Mouse (Mus musculus): ENCODE results near the gene Pheta1. TPM values are rescaled to one million over a fixed set of nuclear protein-coding genes. Genes with fewer than 3 reads are reported as not detected.
A peak's percentile ranks its signal among the peaks of the same experiment; 100 is the strongest.

Gene Pheta1
- polyA plus RNA-seq, 1 experiment from 2014 or later: 32.6 TPM

GRCm38 (mm10) chr5:121828491-121829432, 20.0 kb upstream of the Pheta1 start:
- peak; percentile 47 for ATAC-seq
- Histone ChIP-seq H3K4me2 (replicated peaks) (peak overlapping the region; percentile 74), H3K27me3 (replicated peaks) (no peaks in the 10 kb centered on the region), H3K27ac (no peak overlapping the region), H3K4me1 (replicated peaks) (peaks cover 35% of the 10 kb centered on the region), H3K9ac (peak overlapping the region; percentile 28; the same call in 1 of the 2 replicates), H3K36me3 (0 out of 2 replicates have a peak, but pooled peaks cover 2% of the 10 kb centered on the region), H3K4me3 (replicated peaks) (peak overlapping the region; percentile 34), H3K9me3 (no peaks in the 10 kb centered on the region)
- 15% methylated on average over 82 of the region's 82 CpGs for WGBS

GRCm38 (mm10) chr5:121831002-121831601, 17.7 kb upstream of the Pheta1 start:
- WGBS: 92% methylated on average over 6 of the region's 6 CpGs
- Histone ChIP-seq H3K4me3 (replicated peaks) (no peak overlapping the region), H3K9ac (no peak overlapping the region), H3K36me3 (0 out of 2 replicates have a peak, but pooled peaks cover 2% of the 10 kb centered on the region), H3K27me3 (replicated peaks) (no peaks in the 10 kb centered on the region), H3K9me3 (no peaks in the 10 kb centered on the region), H3K27ac (no peak overlapping the region), H3K4me2 (replicated peaks) (no peak overlapping the region), H3K4me1 (replicated peaks) (peaks cover 50% of the 10 kb centered on the region)
- ATAC-seq: no peak

- no peak for ATAC-seq
- no peaks in the 10 kb centered on the region for H3K36me3 ChIP-seq
- H3K4me2 ChIP-seq (replicated peaks): no peak overlapping the region; the same call in 1 of the 2 replicates
- peaks cover 54% of the 10 kb centered on the region for H3K4me1 ChIP-seq (replicated peaks)
- no peak overlapping the region for H3K9ac ChIP-seq
- WGBS: 68% methylated on average over 6 of the region's 6 CpGs
- H3K27ac ChIP-seq: no peak overlapping the region
- H3K9me3 ChIP-seq: no peaks in the 10 kb centered on the region
- H3K4me3 ChIP-seq (replicated peaks): no peak overlapping the region
- no peaks in the 10 kb centered on the region for H3K27me3 ChIP-seq (replicated peaks)
These were observed 16.2 kb upstream of the Pheta1 start for GRCm38 (mm10) chr5:121832376-121833155.

- H3K36me3 ChIP-seq: no peaks in the 10 kb centered on the region
- peak overlapping the region; percentile 90 for H3K4me2 ChIP-seq (replicated peaks)
- H3K9ac ChIP-seq: no peak overlapping the region
- no peak overlapping the region for H3K4me3 ChIP-seq (replicated peaks)
- H3K27me3 ChIP-seq (replicated peaks): no peaks in the 10 kb centered on the region
- ATAC-seq: no peak
- 98% methylated on average over 2 of the region's 2 CpGs for WGBS
- H3K27ac ChIP-seq: 0 out of 2 replicates have a peak overlapping the region, but pooled peaks have one; percentile 51
- no peaks in the 10 kb centered on the region for H3K9me3 ChIP-seq
- peaks cover 60% of the 10 kb centered on the region for H3K4me1 ChIP-seq (replicated peaks)
These were observed 15.6 kb upstream of the Pheta1 start for GRCm38 (mm10) chr5:121833159-121833558.

- Histone ChIP-seq H3K4me2 (replicated peaks) (peak overlapping the region; percentile 90), H3K4me1 (replicated peaks) (peaks cover 61% of the 10 kb centered on the region), H3K9ac (0 out of 2 replicates have a peak overlapping the region, but pooled peaks have one; percentile 17), H3K27ac (peak overlapping the region; percentile 32), H3K9me3 (no peaks in the 10 kb centered on the region), H3K4me3 (replicated peaks) (peak overlapping the region; percentile 8; the same call in 1 of the 2 replicates), H3K27me3 (replicated peaks) (no peaks in the 10 kb centered on the region), H3K36me3 (no peaks in the 10 kb centered on the region)
- 37% methylated on average over 10 of the region's 10 CpGs for WGBS
- ATAC-seq: no peak
These were observed 15.1 kb upstream of the Pheta1 start for GRCm38 (mm10) chr5:121833572-121834240.

GRCm38 (mm10) chr5:121834241-121834606, 14.6 kb upstream of the Pheta1 start:
- Histone ChIP-seq H3K36me3 (no peaks in the 10 kb centered on the region), H3K9me3 (no peaks in the 10 kb centered on the region), H3K4me1 (replicated peaks) (peaks cover 58% of the 10 kb centered on the region), H3K27ac (peak overlapping the region; percentile 15; the same call in 1 of the 2 replicates), H3K9ac (no peak overlapping the region), H3K27me3 (replicated peaks) (no peaks in the 10 kb centered on the region), H3K4me3 (replicated peaks) (peak overlapping the region; percentile 8; the same call in 1 of the 2 replicates), H3K4me2 (replicated peaks) (peak overlapping the region; percentile 90)
- no peak for ATAC-seq
- 61% methylated on average over 7 of the region's 7 CpGs for WGBS

- Histone ChIP-seq H3K27me3 (replicated peaks) (no peaks in the 10 kb centered on the region), H3K4me3 (replicated peaks) (peak overlapping the region; percentile 79), H3K9ac (peak overlapping the region; percentile 77), H3K4me2 (replicated peaks) (peak overlapping the region; percentile 90), H3K9me3 (no peaks in the 10 kb centered on the region), H3K36me3 (no peaks in the 10 kb centered on the region), H3K4me1 (replicated peaks) (peaks cover 56% of the 10 kb centered on the region), H3K27ac (peak overlapping the region; percentile 86; the same call in 1 of the 2 replicates)
- ATAC-seq: no peak
- WGBS: 33% methylated on average over 12 of the region's 12 CpGs
These were observed 13.6 kb upstream of the Pheta1 start for GRCm38 (mm10) chr5:121834991-121835747.

GRCm38 (mm10) chr5:121835949-121836691, 12.7 kb upstream of the Pheta1 start:
- Histone ChIP-seq H3K9ac (peak overlapping the region; percentile 77), H3K4me2 (replicated peaks) (peak overlapping the region; percentile 90), H3K36me3 (no peaks in the 10 kb centered on the region), H3K27ac (peak overlapping the region; percentile 86), H3K4me3 (replicated peaks) (peak overlapping the region; percentile 79), H3K4me1 (replicated peaks) (peaks cover 56% of the 10 kb centered on the region), H3K27me3 (replicated peaks) (no peaks in the 10 kb centered on the region), H3K9me3 (no peaks in the 10 kb centered on the region)
- ATAC-seq: peak; percentile 29
- under 1% methylated on average over 49 of the region's 51 CpGs for WGBS

- under 1% methylated on average over 77 of the region's 77 CpGs for WGBS
- peak; percentile 89 for ATAC-seq
- peak overlapping the region; percentile 79 for H3K4me3 ChIP-seq (replicated peaks)
These were observed 11.9 kb upstream of the Pheta1 start for GRCm38 (mm10) chr5:121836692-121837415.

More at GRCm38 (mm10) chr5:121836692-121837415, 11.9 kb upstream of the Pheta1 start:
- H3K9ac ChIP-seq: peak overlapping the region; percentile 77
- H3K36me3 ChIP-seq: no peaks in the 10 kb centered on the region
- peak overlapping the region; percentile 86 for H3K27ac ChIP-seq
- H3K4me1 ChIP-seq (replicated peaks): peaks cover 56% of the 10 kb centered on the region
- no peaks in the 10 kb centered on the region for H3K27me3 ChIP-seq (replicated peaks)
- peak overlapping the region; percentile 90 for H3K4me2 ChIP-seq (replicated peaks)
- no peaks in the 10 kb centered on the region for H3K9me3 ChIP-seq

Measured in intestine, embryonic 15.5 days (tissue).